ENCODE assay signal across 21 mouse cellular contexts in genomic region chr9:101204059-101204458, GRCm38 (mm10). TPM values are rescaled to one million over a fixed set of nuclear protein-coding genes. Genes with fewer than 3 reads are reported as not detected.
DNase-seq lines count a peak whose midpoint lies in the region; ATAC-seq and TF ChIP-seq lines count a peak whose summit lies in the region.
"Had no signal": no experiment of that assay in that cellular context is flagged by ENCODE, and none has a peak within 500 bp of the region (broad histone marks: within the 10 kb centered on the region; RNA-seq: fewer than 3 reads in every experiment).

No protein-coding gene starts in this region.

- no peaks in the 10 kb centered on the region for H3K36me3 ChIP-seq in heart, postnatal 0 days (replicated peaks; ENCODE audit: control insufficient read depth, insufficient read depth, low read length)
- H3K36me3 ChIP-seq in heart, embryonic 11.5 days (ENCODE audit: control insufficient read depth, insufficient read depth, low read length) = no peaks in the 10 kb centered on the region
- no peaks in the 10 kb centered on the region for H3K36me3 ChIP-seq in liver, postnatal 0 days (replicated peaks; ENCODE audit: insufficient read depth, low read length)
- no peaks in the 10 kb centered on the region for H3K36me3 ChIP-seq in E14TG2a.4 (ENCODE audit: insufficient read depth, low read length)
- no peaks in the 10 kb centered on the region for H3K36me3 ChIP-seq in small intestine, adult 2 months (ENCODE audit: control insufficient read depth, insufficient read depth, low read length)
- H3K36me3 ChIP-seq: heart, embryonic 13.5 days; neural tube, embryonic 12.5 days had no signal

- ATAC-seq in heart, postnatal 0 days (ENCODE audit: insufficient read depth, low read depth) = no peak
- ATAC-seq in heart, embryonic 11.5 days (replicated peaks; ENCODE audit: insufficient number of reproducible peaks, low FRiP score, low TSS enrichment) = no peak
- ATAC-seq in liver, postnatal 0 days = no peak
- ATAC-seq: forebrain, embryonic 14.5 days; hindbrain, postnatal 0 days; midbrain, embryonic 16.5 days had no signal

- 87% methylated on average over 3 of the region's 3 CpGs for WGBS in heart, postnatal 0 days
- WGBS in heart, embryonic 11.5 days (ENCODE audit: insufficient replicate concordance) = 88% methylated on average over 3 of the region's 3 CpGs
- 77% methylated on average over 3 of the region's 3 CpGs for WGBS in liver, postnatal 0 days (ENCODE audit: insufficient replicate concordance)
- 86% methylated on average over 3 of the region's 3 CpGs for WGBS in small intestine, adult 2 months

- no peak overlapping the region for H3K4me2 ChIP-seq in heart, postnatal 0 days (ENCODE audit: low read depth, low read length)
- H3K4me2 ChIP-seq in heart, embryonic 11.5 days = no peak overlapping the region
- no peak overlapping the region for H3K4me2 ChIP-seq in liver, postnatal 0 days (ENCODE audit: low read depth, low read length)
- H3K4me2 ChIP-seq: heart, embryonic 13.5 days; neural tube, embryonic 12.5 days had no signal

- H3K4me3 ChIP-seq in heart, postnatal 0 days (ENCODE audit: low read depth, low read length) = no peak overlapping the region
- no peak overlapping the region for H3K4me3 ChIP-seq in heart, embryonic 11.5 days (ENCODE audit: low read depth, low read length)
- no peak overlapping the region for H3K4me3 ChIP-seq in liver, postnatal 0 days (ENCODE audit: low read depth, low read length)
- H3K4me3 ChIP-seq in E14TG2a.4 (replicated peaks; ENCODE audit: low read length) = no peak overlapping the region
- no peak overlapping the region for H3K4me3 ChIP-seq in small intestine, adult 2 months (ENCODE audit: low read depth, low read length)
- H3K4me3 ChIP-seq: erythroblast, embryonic 14.5 days; heart, embryonic 13.5 days; megakaryocyte, embryonic 14.5 days; neural tube, embryonic 12.5 days had no signal

- no peak for TF ChIP-seq POLR2A in small intestine, adult 2 months (IDR thresholded peaks at IDR 0.05; ENCODE audit: low read depth, low read length)

- H3K4me1 ChIP-seq in heart, postnatal 0 days (ENCODE audit: control insufficient read depth, insufficient read depth) = peaks cover 30% of the 10 kb centered on the region
- H3K4me1 ChIP-seq in heart, embryonic 11.5 days (ENCODE audit: control insufficient read depth, insufficient read depth, low read length) = peaks cover 6% of the 10 kb centered on the region
- H3K4me1 ChIP-seq in liver, postnatal 0 days (ENCODE audit: insufficient read depth) = peaks cover 4% of the 10 kb centered on the region; the same call in 1 of the 2 replicates
- H3K4me1 ChIP-seq in E14TG2a.4 (replicated peaks; ENCODE audit: low read depth, low read length) = no peaks in the 10 kb centered on the region
- peaks cover 3% of the 10 kb centered on the region; the same call in 1 of the 2 replicates for H3K4me1 ChIP-seq in small intestine, adult 2 months (ENCODE audit: control insufficient read depth, insufficient read depth, insufficient read length, low read length)

- no peak for DNase-seq in heart, postnatal 0 days (ENCODE audit: low spot score)
- no peak for DNase-seq in liver, postnatal 0 days
- DNase-seq in liver = no peak
- no peak for DNase-seq in natural killer cell, adult 2 months (ENCODE audit: low spot score in 2 of 2)
- DNase-seq: adrenal gland, adult 8-10 months; B cell, adult 2 months; heart, postnatal 4 days; kidney, adult 8-10 months; layer of hippocampus, postnatal 36 days; lung, adult 18-20 months; thymus, postnatal 14 days had no signal

- no peak overlapping the region for H3K27ac ChIP-seq in heart, postnatal 0 days (ENCODE audit: low read depth)
- no peak overlapping the region for H3K27ac ChIP-seq in heart, embryonic 11.5 days (ENCODE audit: low read depth, low read length)
- H3K27ac ChIP-seq in liver, postnatal 0 days (ENCODE audit: low read depth) = no peak overlapping the region
- no peak overlapping the region for H3K27ac ChIP-seq in small intestine, adult 2 months (ENCODE audit: insufficient read depth, low read depth, low read length)
- H3K27ac ChIP-seq: heart, embryonic 13.5 days; hindbrain, postnatal 0 days; neural tube, embryonic 12.5 days had no signal

- peak; percentile 25; the same call in 1 of the 2 replicates for TF ChIP-seq CTCF in heart, postnatal 0 days (IDR thresholded peaks at IDR 0.05; ENCODE audit: low read depth)
- peak; percentile 39 for TF ChIP-seq CTCF in liver, postnatal 0 days (IDR thresholded peaks at IDR 0.05; ENCODE audit: low read depth)
- TF ChIP-seq CTCF in E14TG2a.4 (conservative IDR thresholded peaks at IDR 0.05; ENCODE audit: low read length) = peak; percentile 30
- peak; percentile 28; the same call in 1 of the 2 replicates for TF ChIP-seq CTCF in small intestine, adult 2 months (IDR thresholded peaks at IDR 0.05; ENCODE audit: extremely low read depth, insufficient read length, insufficient replicate concordance, low read depth, low read length)

- no peaks in the 10 kb centered on the region for H3K9me3 ChIP-seq in heart, postnatal 0 days (replicated peaks; ENCODE audit: control insufficient read depth, low read length)
- no peaks in the 10 kb centered on the region for H3K9me3 ChIP-seq in heart, embryonic 11.5 days (replicated peaks; ENCODE audit: control insufficient read depth, low read length)
- no peaks in the 10 kb centered on the region for H3K9me3 ChIP-seq in liver, postnatal 0 days (ENCODE audit: low read length)
- H3K9me3 ChIP-seq in E14TG2a.4 (ENCODE audit: low read length) = no peaks in the 10 kb centered on the region
- H3K9me3 ChIP-seq: heart, embryonic 13.5 days; megakaryocyte, embryonic 14.5 days; neural tube, embryonic 12.5 days had no signal

- TF ChIP-seq EP300 in heart, postnatal 0 days (IDR thresholded peaks at IDR 0.05; ENCODE audit: low read depth) = no peak
- TF ChIP-seq EP300 in liver, postnatal 0 days (IDR thresholded peaks at IDR 0.05; ENCODE audit: low read depth) = no peak

- H3K27me3 ChIP-seq in heart, postnatal 0 days (ENCODE audit: control insufficient read depth, insufficient read depth, low read length) = no peaks in the 10 kb centered on the region
- no peaks in the 10 kb centered on the region for H3K27me3 ChIP-seq in heart, embryonic 11.5 days (ENCODE audit: control insufficient read depth, insufficient read depth, low read length)
- H3K27me3 ChIP-seq in liver, postnatal 0 days (ENCODE audit: insufficient read depth, low read length) = no peaks in the 10 kb centered on the region
- no peaks in the 10 kb centered on the region for H3K27me3 ChIP-seq in E14TG2a.4 (ENCODE audit: insufficient read depth, low read length)
- H3K27me3 ChIP-seq in small intestine, adult 2 months (ENCODE audit: control insufficient read depth, insufficient read depth, low read length) = no peaks in the 10 kb centered on the region
- H3K27me3 ChIP-seq: heart, embryonic 13.5 days; megakaryocyte, embryonic 14.5 days; neural tube, embryonic 12.5 days had no signal

- H3K9ac ChIP-seq in heart, postnatal 0 days (replicated peaks; ENCODE audit: low read depth, low read length) = no peak overlapping the region
- no peak overlapping the region for H3K9ac ChIP-seq in heart, embryonic 11.5 days (ENCODE audit: low read depth, low read length)
- no peak overlapping the region for H3K9ac ChIP-seq in liver, postnatal 0 days (replicated peaks)
- H3K9ac ChIP-seq: heart, embryonic 13.5 days; neural tube, embryonic 12.5 days had no signal

RNA-seq across cellular contexts. Expression of gene Ppp2r3a, which starts 47.5 kb away (rescaled TPM):
- total RNA-seq in heart, postnatal 0 days (2014; rRNA removed; ENCODE audit: low replicate concordance) = 99.0 and 118 TPM in 2 replicates
- 63.3 and 76.2 TPM in 2 replicates for polyA plus RNA-seq in heart, postnatal 0 days (2015; fragmentation: Nextera tagmentation; extraction: Ambion mirVana)
- 71.3 and 82.3 TPM in 2 replicates for polyA plus RNA-seq in heart, embryonic 11.5 days (2014; fragmentation: Nextera tagmentation; extraction: Ambion mirVana)
- 2.4 and 2.6 TPM in 2 replicates for polyA plus RNA-seq in liver, postnatal 0 days (2015; fragmentation: Nextera tagmentation; extraction: Ambion mirVana)
- 0.52 and 0.67 TPM in 2 replicates for polyA plus RNA-seq in small intestine, adult 2 months (2012; rRNA removed)

Comparison
In these comparisons a context has a peak if more than half of its experiments do, and no peak if none do; other contexts are left out.
1. RNA of gene Ppp2r3a, which starts 47.5 kb away (polyA plus RNA-seq): 71.3 to 82.3 TPM in heart, embryonic 11.5 days and 63.3 to 76.2 TPM in heart, postnatal 0 days; 2.4 to 2.6 TPM in liver, postnatal 0 days and 0.52 to 0.67 TPM in small intestine, adult 2 months; every median in the first group is over 10 times any median in the second.
2. Peak in every context shown above with its lines, with median percentiles within 50 percentile points of each other: CTCF ChIP-seq.